Mouse (Mus musculus) heart, embryonic 14.5 days (tissue): ENCODE results near the gene Agap1. TPM values are rescaled to one million over a fixed set of nuclear protein-coding genes. Genes with fewer than 3 reads are reported as not detected.

ENCODE experiments used
- ATAC-seq: fragments of 200-750 bp; cut with Nextera tagmentation; 2 replicates; pipeline ENCODE4 v1.8.0; 2017; ENCODE audit warnings: low read depth, moderate TSS enrichment; ENCODE audit not compliant: insufficient number of reproducible peaks, insufficient read depth, low FRiP score
- H3K27ac ChIP-seq, 2 experiments: fragments of 200-500 bp in 1 of 2; fragments of 300-500 bp in 1 of 2; sonication (generic) in 1 of 2; replicated peaks in 1 of 2; 2 replicates each; pipeline ENCODE4 v1.5.1; 2012 to 2014; ENCODE audit warnings: low read depth in 2 of 2, low read length in 2 of 2, control low read depth in 1 of 2, mild to moderate bottlenecking in 1 of 2, mixed read lengths in 1 of 2; ENCODE audit not compliant: control insufficient read depth in 1 of 2, insufficient read depth in 1 of 2
- H3K27me3 ChIP-seq: fragments of 300-500 bp; sonication (generic); 2 replicates; pipeline ENCODE4 v1.6.1; 2014; ENCODE audit warnings: mild to moderate bottlenecking, low read length, control low read depth; ENCODE audit not compliant: control insufficient read depth, insufficient read depth
- H3K36me3 ChIP-seq: fragments of 300-500 bp; sonication (generic); 2 replicates; pipeline ENCODE4 v1.6.1; 2014; ENCODE audit warnings: mild to moderate bottlenecking, control low read depth, low read length, mixed read lengths; ENCODE audit not compliant: control insufficient read depth, insufficient read depth
- H3K4me1 ChIP-seq, 2 experiments: fragments of 200-500 bp in 1 of 2; fragments of 300-500 bp in 1 of 2; sonication (generic) in 1 of 2; 2 replicates each; pipeline ENCODE4 v1.6.1; 2012 to 2014; ENCODE audit warnings: low read length in 2 of 2, control low read depth in 1 of 2, mixed read lengths in 1 of 2; ENCODE audit not compliant: control insufficient read depth in 2 of 2, insufficient read depth in 2 of 2
- H3K4me2 ChIP-seq: fragments of 300-500 bp; sonication (generic); 2 replicates; pipeline ENCODE4 v1.6.1; 2014; ENCODE audit warnings: mild to moderate bottlenecking, low read length
- H3K4me3 ChIP-seq, 2 experiments: fragments of 200-500 bp in 1 of 2; fragments of 300-500 bp in 1 of 2; sonication (generic) in 1 of 2; 2 replicates each; pipeline ENCODE4 v1.5.1; 2012 to 2014; ENCODE audit warnings: low read length in 2 of 2, mild to moderate bottlenecking in 2 of 2, control low read depth in 1 of 2, low read depth in 1 of 2, moderate library complexity in 1 of 2; ENCODE audit not compliant: control insufficient read depth in 1 of 2, insufficient read depth in 1 of 2
- H3K9ac ChIP-seq: fragments of 300-500 bp; sonication (generic); 2 replicates; pipeline ENCODE4 v1.6.1; 2014; ENCODE audit warnings: mild to moderate bottlenecking, low read length
- H3K9me3 ChIP-seq: fragments of 300-500 bp; sonication (generic); 2 replicates; pipeline ENCODE4 v1.6.1; 2016; ENCODE audit warnings: low read length, control low read depth; ENCODE audit not compliant: control insufficient read depth
- WGBS: fragments of 180-500 bp; shearing (Covaris S2); extraction: QIAGEN DNeasy Blood & Tissue Kit; methylation state at CpG from one replicate; pipeline ENCODE4 v1.1.7; 2014; 5-methylcytosine and 5-hydroxymethylcytosine counted together
- polyA plus RNA-seq: library from polyadenylated mRNA; unstranded; fragments of >200 nt; fragmentation: Nextera tagmentation; extraction: Ambion mirVana; gene quantifications from 2 replicates; pipeline ENCODE4 v1.2.1, GENCODE M21; 2014

Gene Agap1
- polyA plus RNA-seq, 1 experiment from 2014 or later: 17.0 TPM

- no peak overlapping the region for H3K27ac ChIP-seq
- WGBS: 82% methylated on average over 22 of the region's 22 CpGs
- no peak for ATAC-seq
Observed at GRCm38 (mm10) chr1:89689544-89690212, 235.1 kb downstream of the Agap1 start.

DNA sequence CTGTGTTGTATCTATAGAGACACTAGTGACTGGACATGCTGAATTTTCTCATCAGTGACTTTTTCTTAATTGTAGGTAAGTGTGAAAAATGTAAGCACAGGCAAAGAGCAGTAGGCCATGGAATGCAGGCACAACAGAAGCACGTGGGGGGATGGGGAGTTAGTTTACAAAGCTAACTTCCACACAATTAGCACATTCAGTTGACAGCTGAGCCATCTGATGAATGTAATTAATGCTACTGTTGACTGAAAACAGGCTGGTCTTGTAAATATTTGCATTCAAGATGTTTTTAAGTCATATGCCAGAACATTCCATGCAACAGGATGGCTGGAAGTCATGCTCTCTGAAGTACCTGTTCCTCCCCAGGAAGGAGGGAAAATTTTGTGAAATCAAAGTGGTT is 236.5 kb downstream of the Agap1 start:
- H3K36me3 ChIP-seq: peaks cover 11% of the 10 kb centered on the region; the same call in 1 of the 2 replicates
- no peaks in the 10 kb centered on the region for H3K9me3 ChIP-seq
- H3K27ac ChIP-seq: no peak overlapping the region
- H3K4me2 ChIP-seq: no peak overlapping the region
- no peak overlapping the region for H3K4me3 ChIP-seq
- peaks cover 16 to 32% of the 10 kb centered on the region in 2 experiments for H3K4me1 ChIP-seq
- H3K27me3 ChIP-seq: no peaks in the 10 kb centered on the region
- no peak for ATAC-seq
- 76% methylated on average over 1 of the region's 1 CpGs for WGBS
- H3K9ac ChIP-seq: no peak overlapping the region

More at GRCm38 (mm10) chr1:89689544-89690212, 235.1 kb downstream of the Agap1 start:
- H3K4me1 ChIP-seq: peaks cover 16 to 27% of the 10 kb centered on the region in 2 experiments
- H3K9me3 ChIP-seq: no peaks in the 10 kb centered on the region
- no peaks in the 10 kb centered on the region for H3K27me3 ChIP-seq
- H3K9ac ChIP-seq: no peak overlapping the region
- no peak overlapping the region for H3K4me3 ChIP-seq
- peaks cover 20% of the 10 kb centered on the region; the same call in 1 of the 2 replicates for H3K36me3 ChIP-seq
- no peak overlapping the region for H3K4me2 ChIP-seq

GRCm38 (mm10) chr1:89692420-89692819 is 237.8 kb downstream of the Agap1 start:
- peaks cover 11 to 29% of the 10 kb centered on the region in 2 experiments for H3K4me1 ChIP-seq
- H3K27ac ChIP-seq: no peak overlapping the region
- H3K4me2 ChIP-seq: no peak overlapping the region
- H3K9me3 ChIP-seq: no peaks in the 10 kb centered on the region
- H3K36me3 ChIP-seq: peaks cover 11% of the 10 kb centered on the region; the same call in 1 of the 2 replicates
- ATAC-seq: no peak
- no peak overlapping the region for H3K4me3 ChIP-seq
- H3K27me3 ChIP-seq: no peaks in the 10 kb centered on the region
- WGBS: 94% methylated on average over 12 of the region's 12 CpGs
- no peak overlapping the region for H3K9ac ChIP-seq

GRCm38 (mm10) chr1:89694916-89695315 is 240.3 kb downstream of the Agap1 start:
- Histone ChIP-seq H3K9me3 (no peaks in the 10 kb centered on the region), H3K4me2 (no peak overlapping the region), H3K27ac (no peak overlapping the region), H3K4me3 (no peak overlapping the region), H3K9ac (no peak overlapping the region), H3K4me1 (peaks cover 5 to 18% of the 10 kb centered on the region in 2 experiments), H3K36me3 (0 out of 2 replicates have a peak, but pooled peaks cover 8% of the 10 kb centered on the region), H3K27me3 (no peaks in the 10 kb centered on the region)
- 56% methylated on average over 5 of the region's 5 CpGs for WGBS
- no peak for ATAC-seq

DNA sequence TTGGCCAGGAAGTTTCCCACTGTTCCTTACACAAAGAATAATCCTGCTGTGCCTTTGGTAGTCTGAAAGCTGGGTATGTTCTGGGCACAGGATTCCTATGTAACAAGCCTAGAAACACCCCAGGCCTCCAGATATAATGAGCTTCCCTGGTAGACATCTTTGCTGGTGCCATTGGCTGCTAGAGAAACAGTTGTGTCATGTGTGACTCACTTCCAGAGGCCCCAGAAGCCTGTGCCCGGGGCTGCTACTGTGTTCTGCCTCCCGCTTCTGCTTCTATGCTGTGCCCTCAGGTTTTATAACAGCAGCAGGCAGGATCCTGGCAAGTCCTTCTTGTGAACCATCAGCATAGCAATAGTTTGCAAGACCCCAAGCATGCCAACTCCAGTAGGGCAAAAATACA is 242.6 kb downstream of the Agap1 start:
- peaks cover 7 to 12% of the 10 kb centered on the region in 2 experiments; a peak in 3 of 4 replicates for H3K4me1 ChIP-seq
- ATAC-seq: no peak
- 83% methylated on average over 2 of the region's 2 CpGs for WGBS
- H3K9ac ChIP-seq: no peak overlapping the region
- H3K4me2 ChIP-seq: no peak overlapping the region
- no peaks in the 10 kb centered on the region for H3K27me3 ChIP-seq
- no peak overlapping the region for H3K4me3 ChIP-seq
- H3K36me3 ChIP-seq: 0 out of 2 replicates have a peak, but pooled peaks cover 11% of the 10 kb centered on the region
- H3K9me3 ChIP-seq: no peaks in the 10 kb centered on the region
- H3K27ac ChIP-seq: no peak overlapping the region

DNA sequence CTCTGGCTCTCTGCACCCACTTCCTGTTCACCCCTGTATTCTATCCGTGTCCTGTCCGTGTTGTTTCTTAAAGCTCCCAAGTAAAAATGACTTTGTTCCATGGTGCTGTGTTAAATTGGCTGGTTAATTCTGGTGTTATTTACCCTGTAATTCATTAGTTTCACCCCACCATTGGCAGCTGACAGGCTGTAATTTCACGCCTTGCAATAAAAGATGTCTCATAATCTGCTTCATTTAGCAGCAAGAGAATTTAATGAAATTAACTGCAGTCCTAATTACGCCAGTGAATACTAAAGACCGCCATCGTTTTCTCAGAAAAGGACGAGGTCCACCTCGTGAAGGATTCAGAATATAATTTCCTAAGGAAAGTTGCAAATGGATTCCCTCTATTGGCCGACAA is 245.6 kb downstream of the Agap1 start:
- no peak overlapping the region for H3K4me2 ChIP-seq
- 0 out of 2 replicates have a peak, but pooled peaks cover 6% of the 10 kb centered on the region for H3K36me3 ChIP-seq
- 89% methylated on average over 9 of the region's 9 CpGs for WGBS
- peaks cover 21% of the 10 kb centered on the region in 2 experiments for H3K4me1 ChIP-seq
- no peak for ATAC-seq
- H3K27ac ChIP-seq: no peak overlapping the region
- H3K9ac ChIP-seq: no peak overlapping the region
- H3K4me3 ChIP-seq: no peak overlapping the region
- H3K9me3 ChIP-seq: no peaks in the 10 kb centered on the region
- no peaks in the 10 kb centered on the region for H3K27me3 ChIP-seq

DNA sequence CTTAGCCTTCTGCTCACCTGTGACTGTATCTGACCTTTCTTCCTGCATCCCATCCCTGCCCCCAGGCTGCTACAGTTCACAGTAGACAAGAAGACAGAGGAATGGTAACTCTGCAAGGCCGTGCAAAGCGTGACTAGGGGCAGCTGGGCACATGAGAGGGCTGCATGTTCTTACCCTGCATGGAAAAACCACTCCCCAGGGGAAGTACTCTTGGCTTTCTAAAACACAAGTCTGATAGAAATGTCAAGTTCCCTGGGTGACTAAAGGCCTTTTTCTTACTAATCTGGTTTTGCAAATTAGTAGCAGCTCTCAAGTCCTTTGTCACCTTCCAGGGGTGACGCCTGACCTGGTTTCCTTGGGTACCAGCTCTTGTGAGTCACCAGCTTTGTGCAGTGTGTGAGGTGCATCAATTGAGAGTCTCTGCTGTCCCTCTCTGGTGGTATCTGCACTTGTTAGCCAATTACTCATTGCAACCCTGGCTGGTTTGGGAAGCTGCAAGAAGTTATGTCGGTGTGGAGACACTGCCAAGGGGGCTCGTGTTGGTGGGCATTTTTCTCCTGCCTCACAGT is 246.6 kb downstream of the Agap1 start:
- Histone ChIP-seq H3K27me3 (no peaks in the 10 kb centered on the region), H3K9me3 (no peaks in the 10 kb centered on the region), H3K36me3 (0 out of 2 replicates have a peak, but pooled peaks cover 6% of the 10 kb centered on the region), H3K4me2 (no peak overlapping the region), H3K9ac (no peak overlapping the region), H3K4me3 (no peak overlapping the region), H3K4me1 (peaks cover 20 to 21% of the 10 kb centered on the region in 2 experiments), H3K27ac (no peak overlapping the region)
- WGBS: 81% methylated on average over 5 of the region's 5 CpGs
- ATAC-seq: no peak
